Mouse (Mus musculus) neural tube, embryonic 14.5 days (tissue): ENCODE results near the gene Fmnl3. TPM values are rescaled to one million over a fixed set of nuclear protein-coding genes. Genes with fewer than 3 reads are reported as not detected.

ENCODE experiments used
- ATAC-seq: fragments of 200-750 bp; cut with Nextera tagmentation; 2 replicates; pipeline ENCODE4 v1.8.0; 2017; ENCODE audit warnings: low read depth, mild to moderate bottlenecking, moderate TSS enrichment, moderate library complexity
- H3K27ac ChIP-seq: fragments of 300-500 bp; sonication (generic); 2 replicates; pipeline ENCODE4 v1.5.1; 2014; ENCODE audit warnings: low read depth, mild to moderate bottlenecking, control low read depth, low read length, moderate library complexity, mixed read lengths
- H3K27me3 ChIP-seq: fragments of 300-500 bp; sonication (generic); 2 replicates; pipeline ENCODE4 v1.6.1; 2014; ENCODE audit warnings: low read length; ENCODE audit not compliant: control insufficient read depth, insufficient read depth
- H3K36me3 ChIP-seq: fragments of 300-500 bp; sonication (generic); 2 replicates; pipeline ENCODE4 v1.6.1; 2014; ENCODE audit warnings: low read length, mixed read lengths; ENCODE audit not compliant: control insufficient read depth, insufficient read depth
- H3K4me1 ChIP-seq: fragments of 300-500 bp; sonication (generic); 2 replicates; pipeline ENCODE4 v1.6.1; 2014; ENCODE audit warnings: low read length; ENCODE audit not compliant: control insufficient read depth, insufficient read depth
- H3K4me2 ChIP-seq: fragments of 300-500 bp; sonication (generic); 2 replicates; pipeline ENCODE4 v1.6.1; 2014; ENCODE audit warnings: mild to moderate bottlenecking, low read depth, low read length, control low read depth
- H3K4me3 ChIP-seq: fragments of 300-500 bp; sonication (generic); 2 replicates; pipeline ENCODE4 v1.5.1; 2014; ENCODE audit warnings: low read depth, low read length, control low read depth, mixed read lengths
- H3K9ac ChIP-seq: fragments of 300-500 bp; sonication (generic); replicated peaks from 2 replicates; pipeline ENCODE4 v1.6.1; 2014; ENCODE audit warnings: low read depth, mild to moderate bottlenecking, control low read depth, low read length, mixed read lengths
- H3K9me3 ChIP-seq: fragments of 300-500 bp; sonication (generic); 2 replicates; pipeline ENCODE4 v1.6.1; 2016; ENCODE audit warnings: low read length; ENCODE audit not compliant: control insufficient read depth
- WGBS: fragments of 180-500 bp; shearing (Covaris S2); extraction: QIAGEN DNeasy Blood & Tissue Kit; methylation state at CpG from one replicate; pipeline ENCODE4 v1.1.7; 2014; 5-methylcytosine and 5-hydroxymethylcytosine counted together
- polyA plus RNA-seq: library from polyadenylated mRNA; unstranded; fragments of >200 nt; fragmentation: Nextera tagmentation; extraction: Ambion mirVana; gene quantifications from 2 replicates; pipeline ENCODE4 v1.2.1, GENCODE M21; 2014

Fmnl3 gene
- polyA plus RNA-seq, 1 experiment from 2014 or later: 7.3 TPM

DNA sequence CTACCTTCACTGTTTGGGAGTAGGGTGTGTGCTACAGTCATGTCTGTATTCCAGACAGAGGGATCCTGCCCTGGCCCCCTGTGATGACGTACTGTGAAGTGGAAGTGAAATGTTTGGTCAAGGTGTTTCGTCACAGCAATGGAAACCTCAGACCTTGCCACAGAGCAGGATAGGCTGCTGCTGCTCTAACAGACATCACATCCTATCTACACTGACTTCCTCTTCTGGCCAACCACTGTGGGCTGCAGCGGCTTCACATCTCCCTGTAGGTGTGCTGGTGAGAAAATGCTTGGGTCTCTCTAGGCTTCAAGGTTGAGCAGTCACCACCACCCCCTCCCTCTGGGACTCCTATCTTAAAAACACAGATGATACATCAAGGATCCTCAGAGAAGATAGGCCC lies 29.2 kb downstream of the Fmnl3 start:
- Histone ChIP-seq H3K4me1 (peaks cover 10% of the 10 kb centered on the region; the same call in 1 of the 2 replicates), H3K4me2 (no peak overlapping the region), H3K27me3 (no peaks in the 10 kb centered on the region), H3K36me3 (no peaks in the 10 kb centered on the region), H3K9me3 (no peaks in the 10 kb centered on the region), H3K4me3 (no peak overlapping the region), H3K27ac (no peak overlapping the region), H3K9ac (no peak overlapping the region)
- no peak for ATAC-seq
- WGBS: 96% methylated on average over 3 of the region's 3 CpGs

DNA sequence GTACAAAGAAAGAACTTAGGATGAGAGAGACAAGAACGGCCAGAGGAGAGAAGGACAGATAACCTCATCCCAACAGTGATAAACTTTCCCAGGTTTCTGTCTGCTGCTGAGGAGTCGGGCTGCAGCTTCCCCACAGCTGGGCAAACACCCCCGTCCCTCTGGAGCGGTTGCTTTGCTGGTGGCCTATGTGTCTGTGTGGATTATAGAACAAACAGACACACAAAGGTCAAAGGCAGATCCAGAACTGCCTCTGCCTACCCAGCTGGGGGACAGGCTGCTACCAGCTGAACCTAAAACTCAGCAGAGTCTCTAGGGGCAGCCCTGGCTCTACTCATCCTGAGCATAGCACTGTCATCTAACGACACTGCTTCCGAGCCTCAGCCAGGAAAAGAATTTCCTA lies 30.6 kb downstream of the Fmnl3 start:
- Histone ChIP-seq H3K27ac (0 out of 2 replicates have a peak overlapping the region, but pooled peaks have one; percentile 5), H3K9me3 (no peaks in the 10 kb centered on the region), H3K4me3 (no peak overlapping the region), H3K27me3 (no peaks in the 10 kb centered on the region), H3K4me1 (peaks cover 10% of the 10 kb centered on the region; the same call in 1 of the 2 replicates), H3K9ac (no peak overlapping the region), H3K36me3 (no peaks in the 10 kb centered on the region), H3K4me2 (no peak overlapping the region)
- WGBS: 64% methylated on average over 6 of the region's 6 CpGs
- ATAC-seq: no peak

DNA sequence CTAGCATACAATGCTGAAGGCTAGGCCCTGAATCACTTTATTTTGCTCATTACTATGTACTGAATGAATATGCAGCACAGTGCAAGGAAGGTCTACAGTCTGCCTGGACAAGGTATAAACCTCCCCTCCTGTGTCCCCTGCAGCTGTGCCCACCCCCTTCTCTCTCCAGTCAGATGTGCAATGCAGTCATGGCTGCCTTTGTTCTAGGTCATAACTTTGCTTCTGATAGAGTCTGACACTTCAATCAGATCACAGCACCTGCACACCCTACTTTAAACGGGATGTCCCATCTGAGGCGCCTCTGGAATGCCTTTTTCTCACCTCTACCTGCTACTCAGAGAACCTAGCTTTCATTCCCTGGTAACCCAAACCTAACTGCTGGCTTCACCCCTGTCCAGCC lies 31.4 kb downstream of the Fmnl3 start:
- Histone ChIP-seq H3K4me1 (peaks cover 10% of the 10 kb centered on the region; the same call in 1 of the 2 replicates), H3K36me3 (no peaks in the 10 kb centered on the region), H3K9ac (no peak overlapping the region), H3K4me3 (no peak overlapping the region), H3K4me2 (no peak overlapping the region), H3K27ac (no peak overlapping the region), H3K27me3 (no peaks in the 10 kb centered on the region), H3K9me3 (no peaks in the 10 kb centered on the region)
- no peak for ATAC-seq
- WGBS: 79% methylated on average over 2 of the region's 2 CpGs

DNA sequence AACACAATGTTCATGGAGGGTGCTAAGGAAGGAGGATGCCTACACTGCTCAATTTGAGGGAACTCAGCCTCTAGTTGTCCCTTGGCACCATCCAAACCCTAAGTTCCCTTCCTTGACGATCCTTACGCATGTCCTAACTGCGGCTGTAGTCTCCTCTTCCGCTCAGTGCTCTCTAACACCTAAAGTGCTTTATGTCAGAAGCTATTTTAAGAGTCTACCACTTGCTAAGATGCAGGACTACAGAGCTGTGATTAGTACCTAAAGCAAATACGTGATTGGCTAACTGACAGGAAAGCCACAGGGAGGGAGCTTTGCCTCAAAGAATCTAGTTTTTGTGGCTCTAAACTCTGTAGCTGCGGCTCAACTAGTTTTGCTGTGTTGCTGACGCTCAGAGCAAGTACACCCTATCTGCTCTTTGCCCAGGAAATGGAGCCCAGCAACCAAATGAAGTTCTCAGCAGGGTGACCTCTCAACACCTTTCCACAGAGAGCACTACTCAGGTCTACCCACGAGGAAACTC lies 34.4 kb downstream of the Fmnl3 start:
- H3K4me2 ChIP-seq: no peak overlapping the region

DNA sequence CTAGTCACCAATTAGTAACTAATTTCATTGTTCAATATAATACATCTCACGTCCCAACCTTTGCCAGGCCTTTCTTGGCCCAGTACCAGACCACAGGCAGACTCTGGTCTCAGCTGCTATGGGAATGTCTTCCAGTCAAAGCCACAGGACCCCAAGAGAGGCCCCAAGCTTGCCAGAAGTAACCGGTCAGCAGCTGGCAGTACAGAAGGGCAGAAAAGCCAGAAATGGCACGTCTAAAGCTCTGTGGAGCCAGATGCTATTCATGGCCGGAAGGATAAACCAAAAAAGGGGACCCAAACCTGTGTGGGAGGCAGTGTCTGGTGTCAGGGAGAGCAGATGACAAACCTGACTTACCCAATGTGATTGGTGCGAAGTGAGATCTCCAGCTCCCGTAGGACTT lies 35.8 kb downstream of the Fmnl3 start:
- Histone ChIP-seq H3K27ac (0 out of 2 replicates have a peak overlapping the region, but pooled peaks have one; percentile 22), H3K36me3 (no peaks in the 10 kb centered on the region), H3K27me3 (no peaks in the 10 kb centered on the region), H3K9ac (no peak overlapping the region), H3K9me3 (no peaks in the 10 kb centered on the region), H3K4me2 (no peak overlapping the region), H3K4me1 (0 out of 2 replicates have a peak, but pooled peaks cover 4% of the 10 kb centered on the region), H3K4me3 (no peak overlapping the region)
- no peak for ATAC-seq
- 72% methylated on average over 6 of the region's 6 CpGs for WGBS

More for the DNA sequence above, 34.4 kb downstream of the Fmnl3 start:
- ATAC-seq: no peak
- Histone ChIP-seq H3K4me1 (0 out of 2 replicates have a peak, but pooled peaks cover 4% of the 10 kb centered on the region), H3K4me3 (no peak overlapping the region), H3K27me3 (no peaks in the 10 kb centered on the region), H3K27ac (no peak overlapping the region), H3K9ac (no peak overlapping the region), H3K9me3 (no peaks in the 10 kb centered on the region), H3K36me3 (no peaks in the 10 kb centered on the region)
- 85% methylated on average over 8 of the region's 8 CpGs for WGBS

DNA sequence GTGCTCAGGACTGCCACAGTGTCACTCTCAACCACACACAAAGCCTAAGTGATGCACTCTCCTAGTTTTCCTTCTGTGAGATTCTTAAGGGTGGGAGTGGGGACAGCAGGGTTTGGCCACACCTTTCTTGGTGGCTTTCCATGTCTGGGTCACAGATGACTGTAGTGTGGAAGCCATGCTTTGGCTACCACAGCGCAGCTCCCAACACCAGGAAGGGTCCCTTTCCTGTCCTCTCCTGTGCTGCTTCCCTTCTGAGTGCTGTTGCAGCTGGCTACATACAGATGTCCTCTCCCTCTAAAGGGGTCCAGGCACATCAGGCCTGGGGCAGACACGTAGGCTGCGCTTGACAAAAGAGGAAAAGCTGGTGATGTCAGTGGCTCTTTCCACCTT lies 36.6 kb downstream of the Fmnl3 start:
- H3K9me3 ChIP-seq: no peaks in the 10 kb centered on the region
- H3K27me3 ChIP-seq: no peaks in the 10 kb centered on the region
- no peak overlapping the region for H3K4me2 ChIP-seq
- ATAC-seq: no peak
- H3K4me1 ChIP-seq: 0 out of 2 replicates have a peak, but pooled peaks cover 4% of the 10 kb centered on the region
- no peak overlapping the region for H3K9ac ChIP-seq
- WGBS: 85% methylated on average over 3 of the region's 3 CpGs
- no peak overlapping the region for H3K4me3 ChIP-seq
- H3K27ac ChIP-seq: peak overlapping the region; percentile 68
- no peaks in the 10 kb centered on the region; the same call in 1 of the 2 replicates for H3K36me3 ChIP-seq

DNA sequence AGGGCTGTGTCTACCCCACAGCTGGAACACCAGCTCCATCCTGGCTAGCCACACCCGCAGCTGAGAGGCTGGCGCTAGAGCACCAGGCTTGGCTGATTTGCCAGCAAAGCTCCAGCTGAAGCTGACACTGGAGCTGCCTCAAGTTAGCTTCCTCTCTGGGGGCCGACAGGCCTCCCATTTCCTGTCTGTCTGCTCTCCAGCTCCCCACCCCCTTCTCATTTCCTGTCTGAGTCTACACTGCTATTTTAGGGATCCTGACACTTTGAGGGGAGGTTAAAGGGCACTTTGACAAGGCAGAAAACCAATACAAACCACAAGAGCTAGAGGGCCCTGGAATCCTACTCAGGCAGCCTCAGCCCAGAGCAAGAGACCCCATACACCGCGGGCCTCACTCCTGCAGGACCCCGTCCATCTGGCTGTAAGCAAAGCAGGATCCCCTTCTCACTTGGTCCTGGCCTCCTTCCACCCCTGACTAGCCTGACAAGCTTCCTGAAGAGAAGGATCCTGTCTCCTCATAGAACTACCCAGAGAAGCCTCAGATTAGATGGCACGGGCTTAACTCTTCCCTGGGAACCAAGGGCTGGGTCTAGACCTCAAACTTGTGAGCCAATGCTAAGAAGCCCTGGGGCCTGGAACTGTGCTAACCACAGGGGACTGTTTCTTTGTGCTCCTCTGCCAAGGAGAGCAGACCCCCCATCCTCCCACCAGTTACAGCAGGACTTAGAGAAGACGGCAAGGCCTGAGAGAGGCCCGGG lies 37.2 kb downstream of the Fmnl3 start:
- Histone ChIP-seq H3K4me1 (0 out of 2 replicates have a peak, but pooled peaks cover 4% of the 10 kb centered on the region), H3K36me3 (no peaks in the 10 kb centered on the region; the same call in 1 of the 2 replicates), H3K9me3 (no peaks in the 10 kb centered on the region), H3K27ac (peak overlapping the region; percentile 68), H3K4me2 (no peak overlapping the region), H3K27me3 (no peaks in the 10 kb centered on the region), H3K4me3 (no peak overlapping the region), H3K9ac (no peak overlapping the region)
- ATAC-seq: peak; percentile 14; the same call in 1 of the 2 replicates
- WGBS: 62% methylated on average over 9 of the region's 9 CpGs

DNA sequence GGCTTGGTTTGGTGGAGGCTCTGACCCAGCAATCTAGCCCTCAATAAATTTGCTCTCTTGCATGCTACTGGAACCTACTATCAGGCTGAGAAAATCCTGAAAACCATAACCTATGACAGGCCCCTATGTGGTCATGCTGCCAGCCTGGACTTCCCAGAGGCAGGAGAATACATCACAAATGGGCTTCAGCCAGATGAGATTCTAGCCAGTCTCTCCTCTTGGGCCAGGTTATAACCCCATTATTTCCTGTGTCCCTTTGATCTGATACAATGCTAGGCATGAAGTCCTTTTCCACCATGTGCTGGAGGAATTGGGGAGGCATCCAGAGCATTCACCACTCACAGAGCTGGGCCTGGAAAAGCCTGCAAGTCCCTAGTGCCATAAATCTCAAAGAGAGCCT lies 38.2 kb downstream of the Fmnl3 start:
- Histone ChIP-seq H3K27ac (peak overlapping the region; percentile 50), H3K9ac (no peak overlapping the region), H3K4me3 (no peak overlapping the region)

DNA sequence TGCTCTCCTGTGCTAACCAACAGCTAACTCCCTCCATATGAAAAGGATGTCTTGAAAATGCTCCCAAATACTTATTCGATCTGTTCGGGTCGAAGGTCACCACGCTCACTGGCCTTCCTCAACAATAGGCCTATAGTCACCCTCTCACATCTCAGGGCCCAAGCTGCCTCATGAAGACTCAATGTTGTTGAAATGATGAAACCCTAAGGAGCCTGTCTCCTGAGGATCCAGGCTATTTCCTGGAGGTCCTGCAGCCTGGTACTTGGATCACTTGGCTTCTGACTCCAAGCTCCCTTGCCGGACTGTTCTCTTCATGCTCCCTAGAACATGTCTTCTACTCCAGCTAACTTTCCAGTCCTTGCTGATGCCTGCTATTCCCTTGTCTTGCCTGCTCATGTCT lies 38.9 kb downstream of the Fmnl3 start:
- Histone ChIP-seq H3K4me2 (no peak overlapping the region), H3K36me3 (no peaks in the 10 kb centered on the region; the same call in 1 of the 2 replicates), H3K9ac (no peak overlapping the region), H3K27ac (no peak overlapping the region), H3K4me1 (0 out of 2 replicates have a peak, but pooled peaks cover 4% of the 10 kb centered on the region), H3K27me3 (no peaks in the 10 kb centered on the region), H3K4me3 (no peak overlapping the region), H3K9me3 (no peaks in the 10 kb centered on the region)
- 82% methylated on average over 5 of the region's 5 CpGs for WGBS
- no peak for ATAC-seq

More for the DNA sequence above, 38.2 kb downstream of the Fmnl3 start:
- no peak for ATAC-seq
- Histone ChIP-seq H3K9me3 (no peaks in the 10 kb centered on the region), H3K36me3 (no peaks in the 10 kb centered on the region; the same call in 1 of the 2 replicates), H3K27me3 (no peaks in the 10 kb centered on the region), H3K4me2 (no peak overlapping the region), H3K4me1 (0 out of 2 replicates have a peak, but pooled peaks cover 4% of the 10 kb centered on the region)
